Mouse (Mus musculus) CH12F3 (cell line): ENCODE data around the gene Prss58.

Experiments
- in situ Hi-C: fragments of 300-500 bp; cut with MboI; formaldehyde crosslinking; loops from 2 replicates; pipeline ENCODE4 v1.14.3; 2020; ENCODE audit warnings: low sequenced_read_pairs

Gene Prss58

GRCm38 (mm10) chr6:40900287-40900686 is at the start of gene Prss58:
Gene Prss58 (minus strand): TSS chr6:40900387.
- in situ Hi-C loops = no loop called here

GRCm38 (mm10) chr6:40940457-40940856 is 40.3 kb upstream of the Prss58 start, which contains the start of gene 1700074P13Rik:
Gene 1700074P13Rik (minus strand): TSS chr6:40940557.
- in situ Hi-C loops = no loop called here

- in situ Hi-C loops = no loop called here
Observed at GRCm38 (mm10) chr6:40919954-40920353, 19.8 kb upstream of the Prss58 start.

GRCm38 (mm10) chr6:40894716-40895115 is 5.5 kb downstream of the Prss58 start:
- in situ Hi-C loops = no loop called here

GRCm38 (mm10) chr6:40893577-40893976 is 6.6 kb downstream of the Prss58 start:
- in situ Hi-C loops = no loop called here

- in situ Hi-C loops = no loop called here
Observed at GRCm38 (mm10) chr6:40891754-40892153, 8.4 kb downstream of the Prss58 start.

GRCm38 (mm10) chr6:40890973-40891372 is 9.2 kb downstream of the Prss58 start:
- in situ Hi-C loops = no loop called here

GRCm38 (mm10) chr6:40887394-40887793 is 12.8 kb downstream of the Prss58 start, which contains the start of gene Moxd2:
Gene Moxd2 (minus strand): TSS chr6:40887494.
- in situ Hi-C loops = no loop called here

GRCm38 (mm10) chr6:40845283-40845682 is 54.9 kb downstream of the Prss58 start:
- in situ Hi-C loops = no loop called here
